Mouse (Mus musculus) gastrocnemius, postnatal 10 days (tissue): ENCODE results near the gene Cd93. TPM values are rescaled to one million over a fixed set of nuclear protein-coding genes. Genes with fewer than 3 reads are reported as not detected.
A peak's percentile ranks its signal among the peaks of the same experiment; 100 is the strongest.

ENCODE experiments used
- DNase-seq: peaks from one replicate; pipeline ENCODE4 v3.0.0; 2021; ENCODE audit warnings: mixed read lengths
- long read RNA-seq, 2 experiments: library from polyadenylated mRNA; stranded (forward); transcript quantifications; one replicate each; pipeline ENCODE4 v2.0.0; 2021
- total RNA-seq, 2 experiments: library from RNA; stranded (reverse); gene quantifications; 2 replicates each; pipeline ENCODE4 v1.2.3; 2021

Cd93 gene
- total RNA-seq: 10 to 100 TPM; 74.8 to 93.5 TPM
- long read RNA-seq, experiment 1, full-length matches to known transcripts: 15 of 30 reads
- long read RNA-seq, experiment 1, partial matches to known transcripts: 0 of 30 reads
- long read RNA-seq, experiment 1, other reads (novel, unspliced or antisense): 15 of 30 reads
- long read RNA-seq, experiment 2, full-length matches to known transcripts: 19 of 32 reads
- long read RNA-seq, experiment 2, partial matches to known transcripts: 0 of 32 reads
- long read RNA-seq, experiment 2, other reads (novel, unspliced or antisense): 13 of 32 reads

- peak; percentile 13 for DNase-seq
Observed at GRCm38 (mm10) chr2:148443249-148443958, at the start of gene Cd93. Cd93 (minus strand) TSS chr2:148443563.

GRCm38 (mm10) chr2:148492108-148492507, 48.7 kb upstream of the Cd93 start:
- no peak for DNase-seq

- no peak for DNase-seq
Observed at GRCm38 (mm10) chr2:148490150-148490549, 46.8 kb upstream of the Cd93 start.

- no peak for DNase-seq
Observed at GRCm38 (mm10) chr2:148488885-148489284, 45.5 kb upstream of the Cd93 start.

- no peak for DNase-seq
Observed at GRCm38 (mm10) chr2:148485576-148485975, 42.2 kb upstream of the Cd93 start.

DNA sequence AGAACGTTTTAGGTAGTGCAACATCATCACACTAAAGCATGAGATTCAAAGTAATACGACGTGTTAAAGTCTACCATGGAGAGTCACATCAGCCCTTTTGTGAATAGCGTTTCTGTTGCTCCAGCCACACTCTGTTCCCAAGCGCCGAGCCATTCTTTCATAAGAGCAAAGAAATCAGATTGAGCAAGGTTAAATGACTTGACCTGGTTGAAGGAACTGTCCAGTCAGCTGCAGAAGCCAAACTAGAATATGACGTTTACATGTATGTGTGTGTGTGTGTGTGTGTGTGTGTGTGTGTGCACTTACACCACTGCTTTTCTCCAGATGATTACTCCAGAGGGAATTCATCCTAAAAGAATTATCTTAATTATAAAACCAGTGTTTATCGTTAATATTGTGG, 37.0 kb upstream of the Cd93 start:
- DNase-seq: no peak

DNA sequence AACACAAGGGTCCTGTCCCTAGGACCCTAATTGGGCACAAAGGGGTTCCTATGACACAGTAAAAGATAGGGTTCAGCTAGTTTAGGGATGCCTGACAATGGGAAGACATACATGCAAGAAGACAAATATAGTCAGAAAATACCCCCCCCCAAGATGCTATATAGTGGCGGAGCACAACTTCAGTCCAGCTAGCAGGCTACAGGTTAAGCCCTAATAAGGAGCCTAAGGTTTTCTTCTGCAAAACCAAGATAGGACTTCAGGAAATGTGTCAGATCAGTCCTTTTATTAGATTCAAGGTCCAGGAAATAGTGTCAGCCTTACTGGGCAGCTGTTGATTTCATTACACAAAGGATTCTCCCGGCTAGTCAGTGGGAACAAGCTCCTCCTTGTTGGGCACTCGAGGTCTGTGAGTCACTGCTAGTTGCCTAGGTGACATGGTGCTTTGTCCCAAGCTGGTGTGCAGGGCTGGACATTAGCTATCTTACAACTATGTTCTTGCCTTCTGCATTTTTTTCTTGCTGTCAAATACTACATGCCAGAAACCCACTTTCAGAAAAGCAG, 34.9 kb upstream of the Cd93 start:
- DNase-seq: peak; percentile 32

DNA sequence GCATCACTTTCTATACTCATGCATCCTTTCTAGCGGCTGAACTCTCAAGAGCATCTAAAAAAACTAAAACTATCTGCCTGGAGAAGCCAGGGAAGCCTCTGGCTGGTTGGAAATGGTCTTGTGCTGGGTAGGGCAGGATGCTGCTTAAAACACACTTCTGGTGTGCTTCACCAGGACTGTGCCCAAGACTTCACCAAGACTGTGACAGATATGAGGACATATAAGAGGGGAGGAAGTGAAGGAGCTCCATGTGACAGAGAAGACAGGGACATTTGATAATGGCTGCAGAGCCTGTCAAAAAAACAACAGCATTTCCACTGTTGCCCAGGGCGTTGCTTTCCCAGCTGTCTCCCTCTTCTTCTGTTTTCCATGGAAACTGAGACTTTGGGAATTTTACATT, 34.0 kb upstream of the Cd93 start:
- no peak for DNase-seq

DNA sequence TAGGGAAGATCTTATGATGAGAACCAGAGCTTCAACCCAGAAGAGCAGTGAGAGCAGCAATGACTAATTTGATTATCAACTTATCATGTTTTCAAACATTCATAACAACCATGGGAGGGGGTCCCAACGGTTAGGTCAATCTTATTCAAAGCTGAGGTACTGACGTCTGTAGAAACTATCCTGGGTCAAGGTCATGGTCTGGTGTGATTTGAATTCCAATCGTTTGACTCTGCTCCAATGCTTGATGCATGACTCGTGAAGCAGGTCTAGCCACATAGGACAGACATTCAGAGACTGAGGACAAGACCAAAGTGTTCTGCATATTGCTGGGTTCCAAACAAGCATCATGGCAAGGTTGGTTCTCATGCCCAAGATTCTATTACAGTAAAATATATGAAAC, 33.2 kb upstream of the Cd93 start:
- no peak for DNase-seq

- DNase-seq: no peak
Observed at GRCm38 (mm10) chr2:148475879-148476495, 32.6 kb upstream of the Cd93 start.

- DNase-seq: no peak
Observed at GRCm38 (mm10) chr2:148469341-148470238, 26.2 kb upstream of the Cd93 start.

- DNase-seq: no peak
Observed at GRCm38 (mm10) chr2:148467921-148468440, 24.6 kb upstream of the Cd93 start.

DNA sequence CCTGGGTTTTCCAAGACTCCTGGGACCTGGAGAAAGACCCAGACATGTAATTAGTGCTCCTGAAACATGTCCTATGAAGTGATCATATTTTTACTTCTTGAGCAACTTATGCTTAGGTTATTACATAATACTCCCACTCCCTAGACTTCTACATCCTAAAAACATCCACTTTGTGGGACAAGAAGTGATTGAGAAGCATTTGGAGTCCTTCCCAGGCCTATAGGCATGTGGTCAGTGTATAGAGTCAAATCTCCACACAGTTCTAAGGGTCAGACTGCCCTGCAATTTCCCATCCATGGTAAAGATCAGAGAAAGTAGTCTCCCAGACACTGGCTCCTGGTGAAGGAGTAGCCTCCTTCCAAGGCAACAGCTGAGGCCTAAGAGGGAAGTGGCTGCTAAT, 12.0 kb upstream of the Cd93 start:
- DNase-seq: no peak

DNA sequence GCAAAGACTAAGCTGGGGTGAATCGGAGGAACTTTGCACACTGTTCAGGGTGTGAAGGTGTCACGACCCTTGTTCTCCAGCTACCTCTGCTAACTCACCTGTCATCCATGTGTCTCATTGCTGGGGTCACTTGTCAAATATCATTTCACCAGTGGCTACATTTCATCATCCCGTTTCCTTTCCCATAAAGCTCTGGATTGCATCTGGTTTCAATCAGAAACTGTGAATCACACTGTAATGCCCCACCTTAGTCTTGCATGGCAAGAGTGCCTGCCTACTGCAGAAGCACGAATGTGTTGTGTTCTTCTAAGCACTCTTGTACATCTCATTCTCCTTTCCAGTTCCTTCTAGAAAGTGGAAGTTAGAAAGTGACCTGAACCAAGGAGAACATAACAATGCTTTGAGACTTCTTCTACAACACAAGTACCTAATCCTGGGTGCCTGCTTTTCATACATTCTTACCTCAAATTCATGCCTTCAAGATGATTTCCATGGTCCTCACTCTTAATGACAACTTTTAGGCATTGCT, 10.7 kb upstream of the Cd93 start:
- DNase-seq: no peak

- no peak for DNase-seq
Observed at GRCm38 (mm10) chr2:148453061-148453460, 9.7 kb upstream of the Cd93 start.

DNA sequence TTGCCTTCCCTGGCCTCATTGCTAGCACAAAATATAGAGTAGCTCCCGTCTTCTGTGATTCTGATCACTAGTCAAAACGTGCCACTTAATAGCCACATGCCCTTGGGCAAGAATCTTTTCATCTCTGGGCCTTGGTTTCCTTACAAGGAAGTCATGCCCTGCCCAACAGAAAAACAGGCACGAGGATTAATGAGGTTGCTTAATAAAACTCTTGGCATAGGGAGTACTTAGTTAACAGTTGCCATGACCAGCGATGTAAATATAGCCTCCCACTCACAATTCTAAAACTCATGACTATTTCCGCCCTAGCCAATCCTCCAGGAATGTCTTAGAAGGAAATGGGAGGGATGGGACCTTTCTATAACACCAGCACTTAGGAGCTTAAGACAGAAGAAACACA, 8.1 kb upstream of the Cd93 start:
- DNase-seq: no peak

DNA sequence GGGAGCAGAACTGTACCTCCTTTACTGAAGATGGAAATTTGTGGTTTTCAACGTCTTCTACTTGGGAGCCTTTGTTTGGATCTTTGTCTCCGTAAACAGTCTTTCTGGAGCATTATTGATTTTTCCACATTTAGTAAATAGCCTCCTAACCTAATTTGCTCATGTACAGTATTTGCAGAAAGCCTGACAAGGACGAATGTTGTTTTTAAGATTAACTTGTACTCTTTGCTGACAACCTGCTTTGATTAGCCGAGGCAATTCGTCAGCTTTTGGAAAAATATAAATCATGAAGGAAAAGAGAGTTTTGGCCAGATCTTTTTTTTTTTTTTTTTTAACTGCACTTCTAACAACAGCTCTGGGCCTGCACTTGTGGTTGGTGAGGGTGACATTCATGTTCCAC, 7.3 kb upstream of the Cd93 start:
- no peak for DNase-seq

DNA sequence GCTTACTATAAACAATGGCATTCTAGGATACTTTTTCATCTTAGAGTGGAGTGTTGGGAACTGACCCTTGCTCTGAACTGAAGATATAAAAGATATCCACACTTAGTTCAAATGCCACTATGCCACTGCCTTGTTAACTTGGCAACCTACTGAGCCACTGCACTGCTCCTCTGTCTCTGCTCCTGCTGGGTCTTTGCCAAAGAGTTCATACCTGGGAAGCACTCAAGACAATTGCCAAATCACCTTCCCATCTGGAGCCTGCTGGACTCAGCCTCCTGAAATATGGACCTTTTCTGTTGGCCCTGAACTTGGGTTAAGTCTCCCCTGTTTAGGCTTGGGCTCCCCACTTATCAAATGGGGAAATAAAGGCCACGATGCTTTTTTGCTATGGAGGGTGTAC, 6.3 kb upstream of the Cd93 start:
- no peak for DNase-seq

GRCm38 (mm10) chr2:148446446-148446845, 3.1 kb upstream of the Cd93 start:
- no peak for DNase-seq

GRCm38 (mm10) chr2:148445616-148446015, 2.3 kb upstream of the Cd93 start:
- no peak for DNase-seq

DNA sequence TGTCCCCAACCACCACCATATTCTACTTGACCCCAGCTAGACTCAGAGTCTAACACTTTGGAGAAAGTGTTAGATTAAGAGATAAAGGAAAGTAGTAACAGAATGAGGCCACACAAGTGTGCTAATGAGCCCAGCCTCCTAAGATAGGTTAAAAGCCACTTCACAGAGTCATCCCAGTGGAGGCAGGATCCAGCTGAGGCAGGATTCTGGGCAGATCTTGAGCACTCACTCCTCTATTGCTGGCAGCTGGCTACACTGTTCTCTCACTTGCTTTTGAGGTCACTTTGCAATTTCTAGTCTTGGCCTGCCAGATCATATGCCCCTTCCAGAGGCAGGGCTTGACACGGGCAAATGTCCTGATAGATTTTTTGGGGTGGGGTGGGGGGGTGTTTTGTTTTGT, 1.1 kb upstream of the Cd93 start:
- DNase-seq: no peak

DNA sequence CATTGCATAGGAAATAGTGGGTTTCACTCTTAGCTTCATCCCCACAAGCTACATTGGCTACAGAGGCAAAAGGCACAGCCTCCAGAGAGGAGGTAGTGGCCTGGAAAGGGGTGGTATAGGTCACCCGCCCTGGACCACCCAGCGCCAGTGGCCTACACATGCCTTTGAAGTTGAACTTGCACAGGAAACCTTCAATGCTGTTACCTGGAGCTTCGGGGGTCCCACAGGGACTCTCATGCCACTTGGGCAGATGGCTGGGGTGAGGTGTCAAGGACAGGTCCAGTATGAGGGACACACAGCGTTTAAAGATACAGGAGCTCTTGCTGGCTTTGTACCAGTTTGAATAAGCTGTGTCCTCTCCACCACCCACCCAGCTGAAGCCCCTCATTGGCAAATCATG, 653 bp downstream of the Cd93 start:
- DNase-seq: no peak
